Mouse (Mus musculus): ENCODE measurements around the gene Syne2.

Syne2 gene

GRCm38 (mm10) chr12:76042301-76042700 lies 224.4 kb downstream of the Syne2 start:
- in situ Hi-C loops (cut with MboI, MseI), result no loop called here

- in situ Hi-C loops (cut with MboI, MseI), result no loop called here
These were observed 228.6 kb downstream of the Syne2 start for GRCm38 (mm10) chr12:76046561-76046960.

- in situ Hi-C loops (cut with MboI, MseI), result no loop called here
These were observed 230.0 kb downstream of the Syne2 start for GRCm38 (mm10) chr12:76047921-76048320.

GRCm38 (mm10) chr12:76048672-76049071 lies 230.7 kb downstream of the Syne2 start:
- in situ Hi-C loops (cut with MboI, MseI), result no loop called here

- in situ Hi-C loops (cut with MboI, MseI), result no loop called here
These were observed 231.4 kb downstream of the Syne2 start for GRCm38 (mm10) chr12:76049343-76049742.

GRCm38 (mm10) chr12:76051879-76052278 lies 233.9 kb downstream of the Syne2 start:
- in situ Hi-C loops (cut with MboI, MseI), result no loop called here

- in situ Hi-C loops (cut with MboI, MseI), result no loop called here
These were observed 236.7 kb downstream of the Syne2 start for GRCm38 (mm10) chr12:76054653-76055052.

- in situ Hi-C loops (cut with MboI, MseI), result no loop called here
These were observed 245.1 kb downstream of the Syne2 start for GRCm38 (mm10) chr12:76063001-76063400.

- in situ Hi-C loops (cut with MboI, MseI), result no loop called here
These were observed 252.5 kb downstream of the Syne2 start for GRCm38 (mm10) chr12:76070386-76070785.

- in situ Hi-C loops (cut with MboI, MseI), result no loop called here
These were observed 254.3 kb downstream of the Syne2 start for GRCm38 (mm10) chr12:76071935-76072849.

- in situ Hi-C loops (cut with MboI, MseI), result no loop called here
These were observed 255.3 kb downstream of the Syne2 start for GRCm38 (mm10) chr12:76073066-76073826.

GRCm38 (mm10) chr12:76073981-76074380 lies 256.0 kb downstream of the Syne2 start:
- in situ Hi-C loops (cut with MboI, MseI), result no loop called here

GRCm38 (mm10) chr12:76080876-76081556 lies 263.1 kb downstream of the Syne2 start:
- in situ Hi-C loops (cut with MboI, MseI), result no loop called here

- in situ Hi-C loops (cut with MboI, MseI), result no loop called here
These were observed 263.8 kb downstream of the Syne2 start for GRCm38 (mm10) chr12:76081557-76082211.

- in situ Hi-C loops (cut with MboI, MseI), result no loop called here
These were observed 267.1 kb downstream of the Syne2 start for GRCm38 (mm10) chr12:76085066-76085465.

- in situ Hi-C loops (cut with MboI, MseI), result no loop called here
These were observed 268.3 kb downstream of the Syne2 start for GRCm38 (mm10) chr12:76085956-76086905.

- in situ Hi-C loops (cut with MboI, MseI), result no loop called here
These were observed 269.1 kb downstream of the Syne2 start for GRCm38 (mm10) chr12:76087025-76087424.

GRCm38 (mm10) chr12:76092789-76093466 lies 275.0 kb downstream of the Syne2 start:
- in situ Hi-C loops (cut with MboI, MseI), result no loop called here

Measured in T-helper 1 cell (primary cell).